Mouse (Mus musculus) ES-E14 (cell line): ENCODE measurements at regions not wholly inside any gene's neighbourhood (a gene's known extent, or its start where the extent isn't known, plus 50 kb on each side); places are given as distances from the start of the nearest gene placed in this dataset.

Experiments
- HCFC1 ChIP-seq: IDR thresholded peaks from 2 replicates; pipeline ENCODE4 v1.6.1; 2012; ENCODE audit warnings: low read length, inconsistent platforms, borderline replicate concordance; ENCODE audit not compliant: insufficient read depth
- MAFK ChIP-seq: IDR thresholded peaks from 2 replicates; pipeline ENCODE4 v1.6.1; 2014; ENCODE audit warnings: mild to moderate bottlenecking, low read depth, low read length, inconsistent platforms; ENCODE audit not compliant: insufficient read depth
- ZC3H11A ChIP-seq: IDR thresholded peaks from 2 replicates; pipeline ENCODE4 v1.6.1; 2012; ENCODE audit warnings: low read depth, mild to moderate bottlenecking, inconsistent platforms, low read length, borderline replicate concordance
- ZNF384 ChIP-seq: IDR thresholded peaks from 2 replicates; pipeline ENCODE4 v1.6.1; 2012; ENCODE audit warnings: low read depth, low read length, inconsistent platforms

GRCm38 (mm10) chr11:20462076-20462475 is 81.0 kb upstream of the Sertad2 start:
- no peak for TF ChIP-seq MAFK
- TF ChIP-seq ZNF384, result no peak
- no peak for TF ChIP-seq HCFC1
- TF ChIP-seq ZC3H11A, result no peak
